Mouse (Mus musculus) liver, postnatal 0 days (tissue): Measurements from ENCODE around the gene Tmem94.

Source experiments
- CTCF ChIP-seq: sonication (generic); IDR thresholded peaks from 2 replicates; pipeline ENCODE4 v1.5.1; 2016; ENCODE audit warnings: antibody characterized with exemption, low read depth
- EP300 ChIP-seq: IDR thresholded peaks from 2 replicates; pipeline ENCODE4 v1.6.1; 2016; ENCODE audit warnings: antibody characterized with exemption, low read depth, mild to moderate bottlenecking

DNA sequence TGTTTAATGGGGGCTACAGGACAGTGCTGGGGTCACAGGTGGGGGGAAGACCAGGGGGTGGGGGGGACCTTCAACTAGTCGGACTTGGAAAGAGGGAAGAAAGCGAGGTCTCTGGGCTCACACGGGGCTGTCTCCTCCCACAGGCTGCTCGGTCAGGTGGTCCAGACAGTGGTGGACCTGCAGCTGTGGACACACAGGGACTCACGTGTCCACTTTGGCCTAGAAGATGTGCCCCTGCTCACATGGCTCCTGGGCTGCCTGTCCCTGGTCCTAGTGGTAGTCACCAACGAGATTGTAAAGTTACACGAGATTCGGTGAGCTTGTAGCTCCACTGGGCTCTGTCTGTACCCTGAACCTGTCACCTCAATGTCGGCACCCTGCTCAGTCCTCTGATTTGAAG is 32.4 kb downstream of the Tmem94 start:
- no peak for TF ChIP-seq EP300
- no peak for TF ChIP-seq CTCF
